Mouse (Mus musculus): Measurements from ENCODE around the gene Jph3. TPM values are rescaled to one million over a fixed set of nuclear protein-coding genes. Genes with fewer than 3 reads are reported as not detected.

Gene Jph3
- total RNA-seq, 2 experiments from 2014 or later, result 301 to 309 TPM

GRCm38 (mm10) chr8:121827726-121828125 is 98.3 kb downstream of the Jph3 start:
- no peak for DNase-seq (ENCODE audit: extremely low spot score in 1 of 2, low spot score in 1 of 2)

- DNase-seq (ENCODE audit: extremely low spot score in 1 of 2, low spot score in 1 of 2), result no peak
Measured at GRCm38 (mm10) chr8:121828376-121829023, 99.1 kb downstream of the Jph3 start.

DNA sequence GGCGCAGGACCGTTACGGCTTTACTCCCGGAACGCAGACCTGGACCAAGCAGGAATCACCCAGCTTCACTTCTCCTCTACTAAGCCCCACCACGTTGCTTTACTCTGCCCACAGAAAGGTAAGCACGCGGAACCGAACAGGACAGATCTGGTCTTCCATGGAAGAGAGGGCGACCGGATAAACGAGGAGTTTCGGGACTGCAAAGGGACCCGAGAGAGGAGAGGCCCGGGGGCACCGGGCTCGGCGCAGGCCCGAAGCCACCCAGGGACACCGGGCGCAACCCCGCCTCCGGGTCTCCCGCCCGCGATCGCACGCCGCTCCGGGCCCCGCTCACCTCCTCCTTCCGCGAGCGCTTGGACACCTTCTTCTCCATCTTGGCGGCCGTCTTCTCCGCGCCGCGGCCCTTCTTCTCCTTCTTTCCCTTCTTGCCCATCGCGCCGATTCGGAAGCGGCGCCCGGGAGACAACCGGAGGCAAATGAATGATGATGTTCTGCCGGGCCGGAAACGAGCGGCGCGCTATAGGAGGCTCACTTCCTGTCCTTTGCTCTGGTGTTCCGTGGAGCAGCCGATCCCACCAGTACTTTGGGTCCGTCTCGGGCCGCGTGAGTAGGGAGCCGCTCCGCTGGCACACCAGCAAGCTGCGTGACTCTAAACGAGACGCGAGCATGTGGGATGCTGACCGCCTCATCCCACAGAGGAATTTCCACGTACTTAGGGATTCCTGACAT is 99.8 kb downstream of the Jph3 start, which contains the start of gene Klhdc4:
TSS of gene Klhdc4 (minus strand) at position 522 of the 729 bp plus-strand sequence.
- DNase-seq (ENCODE audit: extremely low spot score in 1 of 2, low spot score in 1 of 2), result peak; percentile 83 to 89

DNA sequence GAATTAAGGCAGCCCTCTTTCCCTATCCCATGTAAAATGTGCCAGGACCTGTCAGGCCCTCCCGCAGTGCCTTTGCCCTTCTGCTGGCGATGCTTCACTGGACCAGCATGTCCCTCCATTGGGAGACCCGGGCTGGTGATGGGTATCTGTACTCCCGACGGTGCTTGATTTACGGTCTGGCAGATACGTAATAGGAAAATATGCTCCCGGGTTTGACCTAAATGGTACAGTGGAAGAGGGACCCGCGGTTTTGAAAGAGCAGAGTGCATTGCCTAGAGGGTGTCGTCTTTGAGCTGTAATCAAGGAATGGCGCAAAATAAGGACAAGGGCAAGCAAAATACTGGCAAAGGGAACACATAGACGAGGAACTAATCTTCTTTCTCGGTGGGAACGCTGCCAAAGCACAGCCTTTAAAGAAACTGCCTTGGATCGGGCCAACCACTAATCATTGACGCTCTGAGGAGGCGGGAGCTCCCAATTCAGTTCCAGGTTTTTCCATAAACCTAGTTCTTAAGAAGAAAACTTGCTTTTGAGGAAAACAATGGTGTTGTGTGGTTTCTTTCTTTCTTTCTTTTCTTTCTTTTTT is 100.4 kb downstream of the Jph3 start:
- no peak for DNase-seq (ENCODE audit: extremely low spot score in 1 of 2, low spot score in 1 of 2)

DNA sequence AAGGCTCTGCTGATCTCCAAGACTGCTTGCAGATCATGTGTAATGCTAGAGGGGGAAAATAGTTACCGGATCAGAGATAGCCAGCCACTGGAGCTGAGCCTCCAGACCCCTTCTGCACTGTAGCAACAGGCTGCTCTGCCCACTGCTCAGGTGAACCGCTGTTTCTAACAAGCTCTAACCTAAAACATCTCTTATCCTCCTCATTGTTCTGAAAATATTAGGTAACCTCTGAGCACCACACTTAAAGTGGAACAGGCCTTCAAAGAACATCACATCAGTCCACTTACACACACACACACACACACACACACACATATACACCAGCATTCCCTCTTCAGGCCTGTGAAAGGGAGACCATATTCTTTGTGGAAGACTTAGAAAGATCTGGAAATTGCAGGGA is 102.6 kb downstream of the Jph3 start:
- DNase-seq (ENCODE audit: extremely low spot score in 1 of 2, low spot score in 1 of 2), result no peak

GRCm38 (mm10) chr8:121832503-121832902 is 103.1 kb downstream of the Jph3 start:
- peak; percentile 51 to 88 for DNase-seq (ENCODE audit: extremely low spot score in 1 of 2, low spot score in 1 of 2)

- DNase-seq (ENCODE audit: extremely low spot score in 1 of 2, low spot score in 1 of 2), result peak; percentile 58 to 80
Measured at GRCm38 (mm10) chr8:121841242-121841641, 111.8 kb downstream of the Jph3 start.

DNA sequence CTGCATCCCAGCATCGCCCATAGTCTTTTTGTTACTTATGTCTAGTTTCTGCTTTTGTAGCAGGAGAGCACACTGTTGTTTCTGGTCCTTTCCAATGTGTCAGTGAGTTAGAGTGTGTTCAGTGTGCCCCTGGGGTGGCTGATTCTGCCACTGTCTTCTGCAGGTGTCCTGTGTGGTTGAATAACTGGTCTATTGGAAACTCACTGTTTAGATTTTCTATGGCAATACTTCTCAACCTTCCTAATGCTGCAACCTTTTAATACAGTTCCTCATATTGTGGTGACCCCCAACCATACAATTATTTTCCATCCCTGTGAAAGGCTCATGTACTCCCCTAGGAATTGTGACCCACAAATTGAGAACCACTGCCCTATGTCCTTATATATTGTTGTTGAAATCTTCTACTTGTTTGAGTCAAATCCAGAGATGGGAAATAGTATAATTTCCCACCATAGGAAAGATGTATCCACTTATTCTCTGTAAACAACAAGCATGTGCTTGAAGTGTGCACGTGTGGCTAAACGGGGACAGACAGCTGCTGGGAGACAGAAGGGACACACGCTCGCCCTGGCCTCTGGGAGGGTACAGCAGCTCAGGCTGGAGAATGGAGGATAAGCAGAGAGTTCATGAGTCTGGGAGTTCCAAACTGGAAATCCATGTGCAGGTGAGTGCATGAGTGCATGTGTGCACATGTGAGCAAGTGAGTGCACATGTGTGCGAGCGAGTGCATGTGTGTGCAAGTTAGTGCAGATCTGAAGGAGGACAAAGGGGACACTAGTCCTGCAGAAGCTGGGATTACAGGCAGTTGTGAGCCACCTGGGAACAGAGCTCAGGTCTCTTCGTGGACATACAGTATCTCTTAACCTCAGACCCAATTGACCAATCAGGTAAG is 112.9 kb downstream of the Jph3 start:
- DNase-seq (ENCODE audit: extremely low spot score in 1 of 2, low spot score in 1 of 2), result no peak

DNA sequence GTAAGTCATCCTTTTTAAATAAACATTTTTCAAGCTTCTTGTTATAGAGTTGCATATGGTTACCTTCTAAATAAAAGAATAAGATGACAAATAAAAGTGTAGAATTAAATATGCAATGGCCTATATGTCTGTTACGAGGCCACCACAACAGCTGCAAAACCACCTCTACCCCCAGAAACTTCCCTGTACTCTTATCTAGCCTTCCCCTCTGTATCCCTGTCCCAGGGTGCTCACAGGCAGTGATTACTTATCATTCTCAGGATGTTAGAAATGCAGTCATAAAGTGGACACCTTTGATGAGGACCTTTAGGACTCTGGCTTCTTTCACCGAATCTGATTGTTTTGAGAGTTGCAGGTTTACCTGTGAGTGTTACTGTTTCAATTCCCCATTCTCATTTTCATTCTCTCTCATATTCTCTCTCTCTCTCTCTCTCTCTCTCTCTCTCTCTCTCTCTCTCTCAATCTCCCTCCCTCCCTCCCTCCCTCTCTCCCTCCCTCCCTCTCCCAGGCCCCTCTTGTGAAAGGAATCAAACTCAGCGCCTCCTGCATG is 113.8 kb downstream of the Jph3 start:
- DNase-seq (ENCODE audit: extremely low spot score in 1 of 2, low spot score in 1 of 2), result no peak

Other genes with a start within 250 kb of the Jph3 start
- gene 1700018B08Rik, start 185.3 kb upstream of the Jph3 start, total RNA-seq (2021), result not detected
- gene Fbxo31, start 150.8 kb upstream of the Jph3 start, total RNA-seq (2021), result 100 to 1,000 TPM; 107 to 113 TPM
- gene Map1lc3b, start 139.3 kb upstream of the Jph3 start, total RNA-seq (2021), result 100 to 1,000 TPM; 160 to 197 TPM
- 10 to 100 TPM; 79.7 to 88.2 TPM for gene Zcchc14, start 76.7 kb upstream of the Jph3 start, total RNA-seq (2021)
- 10 to 100 TPM; 24.2 to 31.2 TPM for gene Klhdc4, start 99.9 kb downstream of the Jph3 start, total RNA-seq (2021)
- gene Slc7a5, start 178.1 kb downstream of the Jph3 start, total RNA-seq (2021), result 10 to 100 TPM; 66.6 to 75.5 TPM
- gene Car5a, start 215.3 kb downstream of the Jph3 start, total RNA-seq (2021), result not detected
- gene Banp, start 220.1 kb downstream of the Jph3 start, total RNA-seq (2021), result 10 to 100 TPM; 39.4 to 41.7 TPM